Mouse (Mus musculus): Measurements from ENCODE around the gene Scap. TPM values are rescaled to one million over a fixed set of nuclear protein-coding genes. Genes with fewer than 3 reads are reported as not detected.
"Not testable (repeated sequence)": the region's sequence is repeated elsewhere in the genome, so short reads cannot be mapped to it uniquely, and the experiment has no call there.

The Scap gene
- polyA plus RNA-seq, 1 experiment: 45.8 TPM

GRCm38 (mm10) chr9:110375668-110376067 lies 42.6 kb downstream of the Scap start:
- 94% methylated on average over 3 of the region's 3 CpGs for WGBS
- H3K27me3 ChIP-seq (ENCODE audit: control insufficient read depth, insufficient read depth, low read length): no peaks in the 10 kb centered on the region
- no peak for TF ChIP-seq CTCF (IDR thresholded peaks at IDR 0.05; ENCODE audit: borderline replicate concordance, insufficient read depth, low read depth, low read length)
- TF ChIP-seq POLR2A (IDR thresholded peaks at IDR 0.05; ENCODE audit: borderline replicate concordance, insufficient read depth, low read length): no peak
- no peak for DNase-seq
- H3K4me1 ChIP-seq (ENCODE audit: control insufficient read depth, insufficient read depth, low read length): no peaks in the 10 kb centered on the region
- no peak overlapping the region for H3K4me3 ChIP-seq (replicated peaks; ENCODE audit: insufficient read depth, low read depth, low read length)
- H3K27ac ChIP-seq (ENCODE audit: insufficient read depth, low read length): no peak overlapping the region

DNA sequence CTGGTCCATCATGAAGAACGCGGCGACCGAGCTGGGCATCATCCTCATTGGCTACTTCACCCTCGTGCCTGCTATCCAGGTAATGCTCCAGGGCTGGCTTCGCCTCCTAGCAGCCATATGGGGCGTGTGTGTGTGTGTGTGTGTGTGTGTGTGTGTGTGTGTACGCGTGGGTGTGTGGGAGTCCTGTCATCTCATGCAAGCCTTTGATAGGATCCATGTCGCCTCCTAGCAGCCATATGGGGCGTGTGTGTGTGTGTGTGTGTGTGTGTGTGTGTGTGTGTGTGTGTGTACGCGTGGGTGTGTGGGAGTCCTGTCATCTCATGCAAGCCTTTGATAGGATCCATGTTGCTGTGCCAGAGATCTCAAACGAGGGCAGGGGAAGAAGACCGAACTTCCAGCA lies 44.6 kb downstream of the Scap start:
- H3K4me3 ChIP-seq (replicated peaks; ENCODE audit: insufficient read depth, low read depth, low read length); DNase-seq; H3K27me3 ChIP-seq (ENCODE audit: control insufficient read depth, insufficient read depth, low read length); H3K27ac ChIP-seq (ENCODE audit: insufficient read depth, low read length); H3K4me1 ChIP-seq (ENCODE audit: control insufficient read depth, insufficient read depth, low read length): not testable (repeated sequence)
- WGBS: 67% methylated on average over 15 of the region's 15 CpGs

DNA sequence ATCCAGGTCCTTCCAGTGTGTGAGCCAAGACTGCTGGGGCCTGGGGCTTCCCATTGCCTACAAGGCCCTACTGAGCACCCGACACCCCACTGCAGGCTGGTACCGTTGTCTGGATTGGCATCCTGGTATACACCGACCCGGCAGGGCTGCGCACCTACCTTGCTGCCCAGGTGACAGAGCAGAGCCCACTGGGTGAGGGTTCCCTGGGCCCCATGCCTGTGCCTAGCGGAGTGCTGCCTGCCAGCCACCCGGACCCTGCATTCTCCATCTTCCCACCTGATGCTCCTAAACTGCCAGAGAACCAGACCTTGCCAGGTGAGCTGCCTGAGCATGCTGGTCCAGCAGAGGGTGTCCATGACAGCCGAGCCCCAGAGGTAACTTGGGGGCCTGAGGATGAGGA lies 46.3 kb downstream of the Scap start:
- no peak for DNase-seq
- Histone ChIP-seq H3K27ac (ENCODE audit: insufficient read depth, low read length) (no peak overlapping the region), H3K27me3 (ENCODE audit: control insufficient read depth, insufficient read depth, low read length) (no peaks in the 10 kb centered on the region), H3K4me3 (replicated peaks; ENCODE audit: insufficient read depth, low read depth, low read length) (no peak overlapping the region), H3K4me1 (ENCODE audit: control insufficient read depth, insufficient read depth, low read length) (no peaks in the 10 kb centered on the region)
- TF ChIP-seq CTCF (IDR thresholded peaks at IDR 0.05; ENCODE audit: borderline replicate concordance, insufficient read depth, low read depth, low read length): no peak
- no peak for TF ChIP-seq POLR2A (IDR thresholded peaks at IDR 0.05; ENCODE audit: borderline replicate concordance, insufficient read depth, low read length)
- WGBS: 96% methylated on average over 8 of the region's 8 CpGs

GRCm38 (mm10) chr9:110380662-110381061 lies 47.6 kb downstream of the Scap start:
- Histone ChIP-seq H3K4me1 (ENCODE audit: control insufficient read depth, insufficient read depth, low read length) (no peaks in the 10 kb centered on the region), H3K27me3 (ENCODE audit: control insufficient read depth, insufficient read depth, low read length) (no peaks in the 10 kb centered on the region), H3K27ac (ENCODE audit: insufficient read depth, low read length) (no peak overlapping the region), H3K4me3 (replicated peaks; ENCODE audit: insufficient read depth, low read depth, low read length) (no peak overlapping the region)
- DNase-seq: no peak
- 62% methylated on average over 21 of the region's 21 CpGs for WGBS
- TF ChIP-seq CTCF (IDR thresholded peaks at IDR 0.05; ENCODE audit: borderline replicate concordance, insufficient read depth, low read depth, low read length) (no peak), POLR2A (IDR thresholded peaks at IDR 0.05; ENCODE audit: borderline replicate concordance, insufficient read depth, low read length) (no peak)

DNA sequence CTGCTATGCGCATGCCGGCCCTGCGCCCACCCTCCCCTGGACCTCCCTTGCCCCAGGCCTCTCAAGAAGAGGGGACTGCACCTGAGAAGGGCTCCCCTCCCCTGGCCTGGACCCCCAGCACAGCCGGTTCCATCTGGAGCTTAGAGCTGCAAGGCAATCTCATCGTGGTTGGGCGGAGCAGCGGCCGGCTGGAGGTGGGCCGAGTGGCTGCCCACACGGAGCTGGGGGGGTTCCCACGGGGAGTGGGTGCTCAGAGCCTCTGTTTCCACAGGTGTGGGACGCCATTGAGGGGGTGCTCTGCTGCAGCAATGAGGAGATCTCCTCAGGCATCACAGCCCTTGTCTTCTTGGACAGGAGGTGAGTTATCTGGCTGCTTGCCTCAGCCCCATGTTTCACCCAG lies 48.2 kb downstream of the Scap start:
- H3K27me3 ChIP-seq (ENCODE audit: control insufficient read depth, insufficient read depth, low read length): no peaks in the 10 kb centered on the region
- no peak overlapping the region for H3K27ac ChIP-seq (ENCODE audit: insufficient read depth, low read length)
- 77% methylated on average over 12 of the region's 12 CpGs for WGBS
- no peaks in the 10 kb centered on the region for H3K4me1 ChIP-seq (ENCODE audit: control insufficient read depth, insufficient read depth, low read length)
- no peak for DNase-seq
- no peak for TF ChIP-seq POLR2A (IDR thresholded peaks at IDR 0.05; ENCODE audit: borderline replicate concordance, insufficient read depth, low read length)
- TF ChIP-seq CTCF (IDR thresholded peaks at IDR 0.05; ENCODE audit: borderline replicate concordance, insufficient read depth, low read depth, low read length): no peak
- H3K4me3 ChIP-seq (replicated peaks; ENCODE audit: insufficient read depth, low read depth, low read length): no peak overlapping the region

GRCm38 (mm10) chr9:110384369-110384929 lies 51.4 kb downstream of the Scap start:
- H3K27ac ChIP-seq (ENCODE audit: insufficient read depth, low read length): no peak overlapping the region
- WGBS: 73% methylated on average over 7 of the region's 7 CpGs
- H3K4me1 ChIP-seq (ENCODE audit: control insufficient read depth, insufficient read depth, low read length): no peaks in the 10 kb centered on the region
- H3K27me3 ChIP-seq (ENCODE audit: control insufficient read depth, insufficient read depth, low read length): no peaks in the 10 kb centered on the region
- no peak overlapping the region for H3K4me3 ChIP-seq (replicated peaks; ENCODE audit: insufficient read depth, low read depth, low read length)
- no peak for DNase-seq
- TF ChIP-seq POLR2A (IDR thresholded peaks at IDR 0.05; ENCODE audit: borderline replicate concordance, insufficient read depth, low read length) (no peak), CTCF (IDR thresholded peaks at IDR 0.05; ENCODE audit: borderline replicate concordance, insufficient read depth, low read depth, low read length) (no peak)

- Histone ChIP-seq H3K27ac (ENCODE audit: insufficient read depth, low read length) (no peak overlapping the region), H3K4me3 (replicated peaks; ENCODE audit: insufficient read depth, low read depth, low read length) (no peak overlapping the region), H3K4me1 (ENCODE audit: control insufficient read depth, insufficient read depth, low read length) (peaks cover 13% of the 10 kb centered on the region), H3K27me3 (ENCODE audit: control insufficient read depth, insufficient read depth, low read length) (no peaks in the 10 kb centered on the region)
- TF ChIP-seq CTCF (IDR thresholded peaks at IDR 0.05; ENCODE audit: borderline replicate concordance, insufficient read depth, low read depth, low read length) (no peak), POLR2A (IDR thresholded peaks at IDR 0.05; ENCODE audit: borderline replicate concordance, insufficient read depth, low read length) (no peak)
- WGBS: 91% methylated on average over 7 of the region's 7 CpGs
- no peak for DNase-seq
These were observed 54.9 kb downstream of the Scap start for GRCm38 (mm10) chr9:110388011-110388410.

GRCm38 (mm10) chr9:110390843-110391242 lies 57.8 kb downstream of the Scap start:
- Histone ChIP-seq H3K27me3 (ENCODE audit: control insufficient read depth, insufficient read depth, low read length) (no peaks in the 10 kb centered on the region), H3K27ac (ENCODE audit: insufficient read depth, low read length) (no peak overlapping the region), H3K4me1 (ENCODE audit: control insufficient read depth, insufficient read depth, low read length) (peaks cover 19% of the 10 kb centered on the region), H3K4me3 (replicated peaks; ENCODE audit: insufficient read depth, low read depth, low read length) (no peak overlapping the region)
- no peak for TF ChIP-seq POLR2A (IDR thresholded peaks at IDR 0.05; ENCODE audit: borderline replicate concordance, insufficient read depth, low read length)
- no peak for TF ChIP-seq CTCF (IDR thresholded peaks at IDR 0.05; ENCODE audit: borderline replicate concordance, insufficient read depth, low read depth, low read length)
- no peak for DNase-seq
- 92% methylated on average over 3 of the region's 3 CpGs for WGBS
